Mouse (Mus musculus) right cerebral cortex, postnatal 14 days (tissue): ENCODE measurements around the gene Unc45a.

Experiments
- DNase-seq: peaks from one replicate; pipeline ENCODE4 v3.0.0; 2022

Gene Unc45a

GRCm38 (mm10) chr7:80276374-80276773 lies 64.4 kb downstream of the Unc45a start:
- DNase-seq: no peak
